Mouse (Mus musculus) embryo, embryonic 10.5 days (tissue): ENCODE measurements around the gene 4930568D16Rik.

Experiments used
- DNase-seq: peaks from one replicate; pipeline ENCODE4 v3.0.0-alpha.2; 2015; ENCODE audit warnings: low spot score

Gene 4930568D16Rik

GRCm38 (mm10) chr2:35342605-35343004, 24.9 kb downstream of the 4930568D16Rik start:
- no peak for DNase-seq

GRCm38 (mm10) chr2:35338707-35339106, 28.8 kb downstream of the 4930568D16Rik start:
- DNase-seq: no peak

- DNase-seq: no peak
Measured at GRCm38 (mm10) chr2:35338036-35338435, 29.5 kb downstream of the 4930568D16Rik start.

GRCm38 (mm10) chr2:35337419-35337818, 30.1 kb downstream of the 4930568D16Rik start:
- peak; percentile 34 for DNase-seq

- peak; percentile 99 for DNase-seq
Measured at GRCm38 (mm10) chr2:35336388-35337280, 30.9 kb downstream of the 4930568D16Rik start, which contains the start of gene Stom. Stom (minus strand) TSS chr2:35336976.

GRCm38 (mm10) chr2:35335620-35336019, 31.9 kb downstream of the 4930568D16Rik start:
- peak; percentile 37 for DNase-seq

GRCm38 (mm10) chr2:35333670-35334069, 33.9 kb downstream of the 4930568D16Rik start:
- no peak for DNase-seq

GRCm38 (mm10) chr2:35331205-35331604, 36.3 kb downstream of the 4930568D16Rik start:
- DNase-seq: no peak

- no peak for DNase-seq
Measured at GRCm38 (mm10) chr2:35329061-35329460, 38.5 kb downstream of the 4930568D16Rik start.

- DNase-seq: no peak
Measured at GRCm38 (mm10) chr2:35328064-35328792, 39.3 kb downstream of the 4930568D16Rik start.

GRCm38 (mm10) chr2:35327583-35327982, 39.9 kb downstream of the 4930568D16Rik start:
- no peak for DNase-seq

- no peak for DNase-seq
Measured at GRCm38 (mm10) chr2:35326931-35327330, 40.6 kb downstream of the 4930568D16Rik start.

GRCm38 (mm10) chr2:35325930-35326329, 41.6 kb downstream of the 4930568D16Rik start:
- DNase-seq: no peak

- no peak for DNase-seq
Measured at GRCm38 (mm10) chr2:35322404-35323164, 44.9 kb downstream of the 4930568D16Rik start.

- no peak for DNase-seq
Measured at GRCm38 (mm10) chr2:35320399-35320798, 47.1 kb downstream of the 4930568D16Rik start.

- DNase-seq: no peak
Measured at GRCm38 (mm10) chr2:35318405-35318804, 49.1 kb downstream of the 4930568D16Rik start.

- DNase-seq: no peak
Measured at GRCm38 (mm10) chr2:35317604-35318003, 49.9 kb downstream of the 4930568D16Rik start.

GRCm38 (mm10) chr2:35314300-35314699, 53.2 kb downstream of the 4930568D16Rik start:
- DNase-seq: no peak

- DNase-seq: no peak
Measured at GRCm38 (mm10) chr2:35309906-35310493, 57.5 kb downstream of the 4930568D16Rik start.

- no peak for DNase-seq
Measured at GRCm38 (mm10) chr2:35308166-35308565, 59.4 kb downstream of the 4930568D16Rik start.
